Mouse (Mus musculus): Measurements from ENCODE around the gene Olfr1307. TPM values are rescaled to one million over a fixed set of nuclear protein-coding genes. Genes with fewer than 3 reads are reported as not detected.

The Olfr1307 gene
- polyA plus RNA-seq (2015; fragmentation: Nextera tagmentation; extraction: Ambion mirVana) = not detected in 2 replicates

DNA sequence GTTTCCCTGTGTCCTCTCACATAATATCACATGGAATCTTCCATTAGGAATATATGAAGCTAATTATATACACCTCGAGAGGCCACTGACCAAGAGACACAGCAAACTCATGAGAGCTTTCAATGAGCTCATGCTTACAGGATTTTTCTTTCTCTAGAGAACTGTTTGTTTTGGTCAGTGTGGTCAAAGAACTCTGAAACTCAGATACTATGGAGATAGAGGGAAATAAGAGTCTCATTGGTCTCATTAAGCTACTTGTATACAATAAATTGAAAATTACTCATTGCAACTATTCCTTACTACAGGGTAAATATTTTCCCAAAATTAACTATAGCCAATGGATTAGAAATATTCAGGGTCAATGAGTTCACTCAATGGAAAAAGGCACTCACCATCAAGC, at the start of gene Olfr1307:
TSS of gene Olfr1307 (minus strand) at position 101 of the 400 bp plus-strand sequence.
- Histone ChIP-seq H3K36me3 (no peaks in the 10 kb centered on the region), H3K27ac (replicated peaks) (no peak within 1 kb of the TSS), H3K27me3 (no peaks in the 10 kb centered on the region), H3K4me1 (no peaks in the 10 kb centered on the region), H3K4me3 (replicated peaks) (no peak within 1 kb of the TSS), H3K9ac (no peak within 1 kb of the TSS), H3K4me2 (replicated peaks) (no peak within 1 kb of the TSS), H3K9me3 (replicated peaks) (no peaks in the 10 kb centered on the region)
- 63% methylated on average over 1 of the region's 1 CpGs for WGBS
- ATAC-seq (ENCODE audit: insufficient number of reproducible peaks, low FRiP score, low TSS enrichment, low read depth) = no peak

DNA sequence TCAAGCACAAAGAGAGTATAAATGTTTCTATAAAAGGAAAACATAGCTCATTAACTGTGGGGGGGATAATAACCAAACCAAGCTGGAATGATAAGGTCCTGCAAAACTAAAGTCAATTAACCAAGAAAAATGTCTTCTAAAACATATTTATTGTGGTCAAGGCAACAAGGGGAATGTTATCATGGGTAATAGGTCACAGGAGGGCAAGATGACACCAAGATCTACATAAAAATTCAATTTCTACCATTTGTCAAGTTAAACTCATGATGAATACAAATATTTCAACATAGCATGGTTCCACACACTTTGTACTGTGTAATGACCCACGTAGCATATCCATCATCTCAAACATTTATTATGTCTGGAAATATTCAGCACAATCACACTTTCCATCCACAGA, 40.9 kb upstream of the Olfr1307 start, which contains the start of gene Olfr1309:
TSS of gene Olfr1309 (minus strand) at position 101 of the 400 bp plus-strand sequence.
- Histone ChIP-seq H3K9me3 (replicated peaks) (no peaks in the 10 kb centered on the region), H3K36me3 (no peaks in the 10 kb centered on the region), H3K27ac (replicated peaks) (no peak within 1 kb of the TSS), H3K9ac (no peak within 1 kb of the TSS), H3K4me1 (no peaks in the 10 kb centered on the region), H3K4me2 (replicated peaks) (no peak within 1 kb of the TSS), H3K4me3 (replicated peaks) (no peak within 1 kb of the TSS), H3K27me3 (no peaks in the 10 kb centered on the region)
- 62% methylated on average over 1 of the region's 1 CpGs for WGBS
- ATAC-seq (ENCODE audit: insufficient number of reproducible peaks, low FRiP score, low TSS enrichment, low read depth) = no peak

DNA sequence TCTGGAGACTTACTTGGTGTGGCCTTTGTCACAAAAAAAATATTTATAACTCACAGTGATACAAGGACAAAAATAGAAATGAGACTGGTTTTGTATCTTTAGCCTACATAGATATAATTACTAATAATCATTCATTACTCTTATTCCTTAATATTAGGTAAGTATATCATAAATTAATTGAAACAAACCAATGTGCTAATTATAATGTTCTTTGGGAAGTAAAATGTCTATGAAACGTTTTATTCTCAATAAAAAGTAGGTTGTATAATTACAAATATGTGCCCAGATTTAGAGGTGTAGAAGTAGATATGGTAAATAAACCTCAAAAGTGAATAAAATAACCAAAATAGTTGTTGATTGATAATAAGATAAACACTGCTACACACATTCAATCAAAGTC, 15.6 kb upstream of the Olfr1307 start, which contains the start of gene Olfr1308:
TSS of gene Olfr1308 (minus strand) at position 101 of the 400 bp plus-strand sequence.
- Histone ChIP-seq H3K9ac (no peak within 1 kb of the TSS), H3K4me2 (replicated peaks) (no peak within 1 kb of the TSS), H3K4me1 (no peaks in the 10 kb centered on the region), H3K4me3 (replicated peaks) (no peak within 1 kb of the TSS), H3K27me3 (no peaks in the 10 kb centered on the region), H3K27ac (replicated peaks) (no peak within 1 kb of the TSS), H3K9me3 (replicated peaks) (no peaks in the 10 kb centered on the region), H3K36me3 (no peaks in the 10 kb centered on the region)
- ATAC-seq (ENCODE audit: insufficient number of reproducible peaks, low FRiP score, low TSS enrichment, low read depth) = no peak
- WGBS = 41% methylated on average over 1 of the region's 1 CpGs

DNA sequence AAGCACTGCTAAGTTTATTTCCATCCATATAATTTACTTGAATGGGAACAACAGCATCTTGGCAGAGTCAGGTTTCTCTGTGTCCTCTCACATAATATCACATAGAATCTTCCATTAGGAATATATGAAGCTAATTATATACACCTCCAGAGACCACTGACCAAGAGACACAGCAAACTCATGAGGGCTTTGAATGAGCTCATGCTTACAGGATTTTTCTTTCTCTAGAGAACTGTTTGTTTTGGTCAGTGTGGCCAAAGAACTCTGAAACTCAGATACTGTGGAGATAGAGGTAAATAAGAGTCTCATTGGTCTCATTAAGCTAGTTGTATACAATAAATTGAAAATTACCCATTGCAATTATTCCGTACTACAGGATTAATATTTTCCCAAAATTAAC, 33.1 kb downstream of the Olfr1307 start, which contains the start of gene Olfr1306:
TSS of gene Olfr1306 (minus strand) at position 101 of the 400 bp plus-strand sequence.
- no peaks in the 10 kb centered on the region for H3K36me3 ChIP-seq
- no peak within 1 kb of the TSS for H3K4me3 ChIP-seq (replicated peaks)
- H3K27me3 ChIP-seq = no peaks in the 10 kb centered on the region
- H3K4me2 ChIP-seq (replicated peaks) = no peak within 1 kb of the TSS
- H3K9me3 ChIP-seq (replicated peaks) = no peaks in the 10 kb centered on the region
- no peaks in the 10 kb centered on the region for H3K4me1 ChIP-seq
- no peak within 1 kb of the TSS for H3K27ac ChIP-seq (replicated peaks)
- no peak within 1 kb of the TSS for H3K9ac ChIP-seq
- WGBS = 78% methylated on average over 1 of the region's 1 CpGs
- no peak for ATAC-seq (ENCODE audit: insufficient number of reproducible peaks, low FRiP score, low TSS enrichment, low read depth)

Other genes with a start within 250 kb of the Olfr1307 start
- gene Olfr1301, start 198.4 kb downstream of the Olfr1307 start, polyA plus RNA-seq (2015; fragmentation: Nextera tagmentation; extraction: Ambion mirVana) = not detected in 2 replicates
- not detected in 2 replicates for gene Olfr1302, start 172.0 kb downstream of the Olfr1307 start, polyA plus RNA-seq (2015; fragmentation: Nextera tagmentation; extraction: Ambion mirVana)
- not detected in 2 replicates for gene Olfr1303, start 129.1 kb downstream of the Olfr1307 start, polyA plus RNA-seq (2015; fragmentation: Nextera tagmentation; extraction: Ambion mirVana)
- not detected in 2 replicates for gene Olfr1305, start 72.3 kb downstream of the Olfr1307 start, polyA plus RNA-seq (2015; fragmentation: Nextera tagmentation; extraction: Ambion mirVana)
- gene Olfr1306, start 33.2 kb downstream of the Olfr1307 start, polyA plus RNA-seq (2015; fragmentation: Nextera tagmentation; extraction: Ambion mirVana) = not detected in 2 replicates
- not detected in 2 replicates for gene Olfr1308, start 15.5 kb upstream of the Olfr1307 start, polyA plus RNA-seq (2015; fragmentation: Nextera tagmentation; extraction: Ambion mirVana)
- gene Olfr1309, start 40.8 kb upstream of the Olfr1307 start, polyA plus RNA-seq (2015; fragmentation: Nextera tagmentation; extraction: Ambion mirVana) = not detected in 2 replicates
- gene Olfr1310, start 63.3 kb upstream of the Olfr1307 start, polyA plus RNA-seq (2015; fragmentation: Nextera tagmentation; extraction: Ambion mirVana) = not detected in 2 replicates
- gene Olfr1311, start 75.0 kb upstream of the Olfr1307 start, polyA plus RNA-seq (2015; fragmentation: Nextera tagmentation; extraction: Ambion mirVana) = not detected in 2 replicates
- gene Olfr1312, start 100.8 kb upstream of the Olfr1307 start, polyA plus RNA-seq (2015; fragmentation: Nextera tagmentation; extraction: Ambion mirVana) = not detected in 2 replicates
- not detected in 2 replicates for gene Olfr1313, start 128.4 kb upstream of the Olfr1307 start, polyA plus RNA-seq (2015; fragmentation: Nextera tagmentation; extraction: Ambion mirVana)
- gene Olfr1314, start 147.3 kb upstream of the Olfr1307 start, polyA plus RNA-seq (2015; fragmentation: Nextera tagmentation; extraction: Ambion mirVana) = not detected in 2 replicates
- not detected in 2 replicates for gene Olfr1315-ps1, start 166.0 kb upstream of the Olfr1307 start, polyA plus RNA-seq (2015; fragmentation: Nextera tagmentation; extraction: Ambion mirVana)
- gene Olfr1316, start 185.5 kb upstream of the Olfr1307 start, polyA plus RNA-seq (2015; fragmentation: Nextera tagmentation; extraction: Ambion mirVana) = not detected in 2 replicates
- gene Olfr1317, start 190.9 kb upstream of the Olfr1307 start, polyA plus RNA-seq (2015; fragmentation: Nextera tagmentation; extraction: Ambion mirVana) = not detected in 2 replicates
- 0.09 TPM in 1 of 2 replicates, not detected in the other for gene Olfr1318, start 204.8 kb upstream of the Olfr1307 start, polyA plus RNA-seq (2015; fragmentation: Nextera tagmentation; extraction: Ambion mirVana)